Mouse (Mus musculus) cerebellum, adult 2 months (tissue): ENCODE results near the gene Ace3.

Source experiments
- CTCF ChIP-seq: fragments of 200-500 bp; IDR thresholded peaks from 2 replicates; pipeline ENCODE4 v1.5.1; 2011; ENCODE audit warnings: low read depth, mild to moderate bottlenecking, control low read depth, low read length, moderate library complexity, borderline replicate concordance; ENCODE audit not compliant: insufficient read depth
- POLR2A ChIP-seq: fragments of 200-500 bp; IDR thresholded peaks from 2 replicates; pipeline ENCODE4 v1.6.1; 2011; ENCODE audit warnings: low read length, control low read depth, borderline replicate concordance; ENCODE audit not compliant: insufficient read depth

DNA sequence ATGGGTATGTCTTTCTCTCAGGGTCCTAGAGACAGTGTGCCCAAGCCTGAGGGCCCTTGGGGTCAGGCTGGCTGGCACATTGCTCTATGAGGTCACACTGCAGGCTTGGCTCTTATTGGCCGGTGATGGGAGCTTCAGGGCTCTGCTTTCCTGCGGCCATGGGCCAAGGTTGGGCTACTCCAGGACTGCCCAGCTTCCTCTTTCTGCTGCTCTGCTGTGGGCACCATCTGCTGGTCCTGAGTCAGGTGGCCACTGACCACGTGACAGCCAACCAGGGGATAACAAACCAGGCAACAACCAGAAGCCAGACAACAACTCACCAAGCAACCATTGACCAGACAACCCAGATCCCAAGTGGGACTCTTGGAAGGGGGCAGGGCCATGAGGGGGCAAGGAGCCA is 19.4 kb upstream of the Ace3 start:
- no peak for TF ChIP-seq CTCF
- no peak for TF ChIP-seq POLR2A
